Mouse (Mus musculus) liver, adult 2 months (tissue): ENCODE results near the gene Dglucy.

Source experiments
- CTCF ChIP-seq: fragments of 200-500 bp; IDR thresholded peaks from 2 replicates; pipeline ENCODE4 v1.5.1; 2011; ENCODE audit warnings: low read depth, low read length, control low read depth
- POLR2A ChIP-seq: fragments of 200-500 bp; IDR thresholded peaks from 2 replicates; pipeline ENCODE4 v1.6.1; 2011; ENCODE audit warnings: low read length, control low read depth; ENCODE audit not compliant: insufficient read depth; ENCODE audit errors: extremely low read depth

DNA sequence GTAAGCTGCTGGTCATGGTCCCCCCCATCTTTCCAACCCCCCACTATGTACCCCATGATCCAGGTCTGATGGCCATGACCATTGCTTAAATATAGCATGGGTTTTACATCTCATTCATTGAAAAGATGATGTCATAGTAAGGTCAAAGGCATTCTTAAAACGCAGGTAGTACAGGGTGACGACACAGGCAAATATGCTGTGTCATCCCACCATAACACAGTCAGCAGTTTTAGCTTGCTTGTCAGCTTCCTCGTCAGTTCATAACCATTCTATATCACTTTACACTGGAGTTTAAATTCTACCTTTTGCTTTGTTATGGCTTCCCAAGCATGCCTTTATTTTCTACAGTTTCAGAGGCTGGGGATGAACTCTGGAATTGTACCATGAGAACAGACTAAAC, 83.4 kb downstream of the Dglucy start:
- no peak for TF ChIP-seq CTCF
- no peak for TF ChIP-seq POLR2A
